ENCODE assay signal across 8 mouse cellular contexts in genomic region chr11:88715299-88715698, GRCm38 (mm10). TPM values are rescaled to one million over a fixed set of nuclear protein-coding genes. Genes with fewer than 3 reads are reported as not detected.
A peak's percentile ranks its signal among the peaks of the same experiment; 100 is the strongest.
DNase-seq lines count a peak whose midpoint lies in the region; ATAC-seq lines count a peak whose summit lies in the region.
"Had no signal": no experiment of that assay in that cellular context is flagged by ENCODE, and none has a peak within 500 bp of the region (broad histone marks: within the 10 kb centered on the region; RNA-seq: fewer than 3 reads in every experiment).

No protein-coding gene starts in this region.

- H3K4me1 ChIP-seq in lung, embryonic 15.5 days = peaks cover 18% of the 10 kb centered on the region
- H3K4me1 ChIP-seq in forebrain, embryonic 16.5 days (replicated peaks; ENCODE audit: control insufficient read depth, insufficient read depth, low read length) = peaks cover 34% of the 10 kb centered on the region
- H3K4me1 ChIP-seq in limb, embryonic 15.5 days = peaks cover 29% of the 10 kb centered on the region
- peaks cover 13% of the 10 kb centered on the region for H3K4me1 ChIP-seq in stomach, embryonic 16.5 days (ENCODE audit: control insufficient read depth, insufficient read depth, low read length)

- no peak overlapping the region for H3K27ac ChIP-seq in lung, embryonic 15.5 days
- no peak overlapping the region for H3K27ac ChIP-seq in forebrain, embryonic 16.5 days (ENCODE audit: low read length)
- no peak overlapping the region for H3K27ac ChIP-seq in limb, embryonic 15.5 days
- H3K27ac ChIP-seq in stomach, embryonic 16.5 days (ENCODE audit: low read length) = no peak overlapping the region

- 38% methylated on average over 7 of the region's 7 CpGs for WGBS in lung, embryonic 15.5 days
- 33% methylated on average over 7 of the region's 7 CpGs for WGBS in forebrain, embryonic 16.5 days
- WGBS in limb, embryonic 15.5 days = 32% methylated on average over 7 of the region's 7 CpGs
- 38% methylated on average over 7 of the region's 7 CpGs for WGBS in stomach, embryonic 16.5 days

- peak overlapping the region; percentile 97; the same call in 1 of the 2 replicates for H3K4me3 ChIP-seq in lung, embryonic 15.5 days
- H3K4me3 ChIP-seq in forebrain, embryonic 16.5 days (replicated peaks; ENCODE audit: low read length) = peak overlapping the region; percentile 88
- H3K4me3 ChIP-seq in limb, embryonic 15.5 days = peak overlapping the region; percentile 93
- H3K4me3 ChIP-seq in stomach, embryonic 16.5 days (replicated peaks; ENCODE audit: low read length) = peak overlapping the region; percentile 90; the same call in 1 of the 2 replicates

- DNase-seq in lung, postnatal 25 days (ENCODE audit: low spot score) = no peak
- no peak for DNase-seq in MN1 (ENCODE audit: low spot score)
- DNase-seq in spleen, adult 18-20 months = no peak
- DNase-seq: cerebellum, adult 11 months had no signal

- no peaks in the 10 kb centered on the region for H3K9me3 ChIP-seq in lung, embryonic 15.5 days
- H3K9me3 ChIP-seq in forebrain, embryonic 16.5 days (ENCODE audit: control insufficient read depth, low read length) = no peaks in the 10 kb centered on the region
- no peaks in the 10 kb centered on the region for H3K9me3 ChIP-seq in limb, embryonic 15.5 days
- no peaks in the 10 kb centered on the region for H3K9me3 ChIP-seq in stomach, embryonic 16.5 days (replicated peaks; ENCODE audit: control insufficient read depth, low read length)

- peak overlapping the region; percentile 79 for H3K4me2 ChIP-seq in lung, embryonic 15.5 days
- H3K4me2 ChIP-seq in forebrain, embryonic 16.5 days (ENCODE audit: low read length) = peak overlapping the region; percentile 82
- H3K4me2 ChIP-seq in limb, embryonic 15.5 days = peak overlapping the region; percentile 88
- H3K4me2 ChIP-seq in stomach, embryonic 16.5 days (ENCODE audit: low read depth, low read length) = peak overlapping the region; percentile 90

- no peak overlapping the region for H3K9ac ChIP-seq in lung, embryonic 15.5 days
- H3K9ac ChIP-seq in forebrain, embryonic 16.5 days (replicated peaks; ENCODE audit: low read depth, low read length) = no peak overlapping the region; the same call in 1 of the 2 replicates
- H3K9ac ChIP-seq in limb, embryonic 15.5 days = no peak overlapping the region
- peak overlapping the region; percentile 13 for H3K9ac ChIP-seq in stomach, embryonic 16.5 days (ENCODE audit: low read length)

- no peaks in the 10 kb centered on the region for H3K27me3 ChIP-seq in lung, embryonic 15.5 days
- no peaks in the 10 kb centered on the region for H3K27me3 ChIP-seq in forebrain, embryonic 16.5 days (replicated peaks; ENCODE audit: control insufficient read depth, insufficient read depth, low read length)
- H3K27me3 ChIP-seq in limb, embryonic 15.5 days = no peaks in the 10 kb centered on the region
- H3K27me3 ChIP-seq in stomach, embryonic 16.5 days (ENCODE audit: control insufficient read depth, insufficient read depth, low read length) = no peaks in the 10 kb centered on the region

- H3K36me3 ChIP-seq in lung, embryonic 15.5 days = peaks cover 18% of the 10 kb centered on the region
- peaks cover 10% of the 10 kb centered on the region for H3K36me3 ChIP-seq in forebrain, embryonic 16.5 days (ENCODE audit: control insufficient read depth, insufficient read depth)
- peaks cover 14% of the 10 kb centered on the region for H3K36me3 ChIP-seq in limb, embryonic 15.5 days
- H3K36me3 ChIP-seq in stomach, embryonic 16.5 days (ENCODE audit: control insufficient read depth, insufficient read depth, low read length) = peaks cover 3% of the 10 kb centered on the region; the same call in 1 of the 2 replicates

- no peak for ATAC-seq in lung, embryonic 15.5 days (ENCODE audit: borderline replicate concordance, extremely low read depth, low FRiP score, low TSS enrichment)
- no peak for ATAC-seq in forebrain, embryonic 16.5 days
- ATAC-seq in limb, embryonic 15.5 days (ENCODE audit: insufficient number of reproducible peaks, low FRiP score, low TSS enrichment, low read depth) = no peak
- no peak for ATAC-seq in stomach, embryonic 16.5 days (ENCODE audit: insufficient read depth, low FRiP score)

RNA-seq across cellular contexts. Expression of gene Msi2, which starts 3.0 kb away (rescaled TPM):
- 12.0 and 13.8 TPM in 2 replicates for polyA plus RNA-seq in lung, embryonic 15.5 days (2015; fragmentation: Nextera tagmentation; extraction: Ambion mirVana)
- 19.7 and 23.4 TPM in 2 replicates for polyA plus RNA-seq in forebrain, embryonic 16.5 days (2015; fragmentation: Nextera tagmentation; extraction: Ambion mirVana)
- polyA plus RNA-seq in limb, embryonic 15.5 days (2015; fragmentation: Nextera tagmentation; extraction: Ambion mirVana) = 12.0 and 13.1 TPM in 2 replicates
- 11.5 and 11.7 TPM in 2 replicates for polyA plus RNA-seq in stomach, embryonic 16.5 days (2015; fragmentation: Nextera tagmentation; extraction: Ambion mirVana)
